Mouse (Mus musculus) right cerebral cortex, postnatal 36 days (tissue): ENCODE results near the gene Fahd1.

Source experiments
- DNase-seq, 2 experiments: peaks; one replicate each; pipeline ENCODE4 v3.0.0; 2022; ENCODE audit warnings: low spot score in 2 of 2, mixed read lengths in 1 of 2

Gene Fahd1

DNA sequence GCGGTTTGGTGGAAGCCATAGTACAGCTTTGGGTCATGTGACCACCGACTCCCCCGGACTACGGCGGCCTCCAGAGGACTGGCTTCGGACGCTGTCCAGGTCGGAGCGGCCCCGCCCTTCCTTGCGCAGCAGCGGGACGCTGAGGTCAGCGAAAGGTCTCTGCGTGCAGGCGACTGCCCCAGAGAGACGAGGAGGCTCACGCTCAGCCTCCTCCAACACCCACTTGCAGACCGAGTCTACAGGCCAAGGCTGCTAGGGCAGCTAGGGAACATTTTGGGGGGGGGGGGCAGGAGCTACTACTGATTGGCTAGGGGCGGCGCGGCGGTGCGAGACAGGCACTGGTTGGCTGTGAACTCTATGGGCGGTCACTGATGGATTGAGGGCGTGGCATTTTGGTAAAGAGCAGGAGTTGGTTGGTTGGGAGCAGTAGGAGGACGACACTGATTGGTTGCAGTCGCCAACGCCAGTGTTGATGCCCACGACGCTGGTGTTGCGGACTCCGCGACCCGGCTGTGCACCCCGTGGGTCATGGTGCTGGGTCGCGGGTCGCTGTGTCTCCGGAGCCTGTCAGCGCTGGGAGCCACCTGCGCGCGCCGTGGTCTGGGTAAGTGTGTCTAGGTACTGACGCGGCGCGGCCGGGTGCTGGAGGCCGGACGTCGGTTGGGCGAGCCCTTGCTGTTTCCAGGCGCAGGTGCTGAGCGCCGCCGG, at the start of gene Fahd1:
TSS of gene Fahd1 (minus strand) at position 300 of the 708 bp plus-strand sequence.
- peak; percentile 97 for DNase-seq

DNA sequence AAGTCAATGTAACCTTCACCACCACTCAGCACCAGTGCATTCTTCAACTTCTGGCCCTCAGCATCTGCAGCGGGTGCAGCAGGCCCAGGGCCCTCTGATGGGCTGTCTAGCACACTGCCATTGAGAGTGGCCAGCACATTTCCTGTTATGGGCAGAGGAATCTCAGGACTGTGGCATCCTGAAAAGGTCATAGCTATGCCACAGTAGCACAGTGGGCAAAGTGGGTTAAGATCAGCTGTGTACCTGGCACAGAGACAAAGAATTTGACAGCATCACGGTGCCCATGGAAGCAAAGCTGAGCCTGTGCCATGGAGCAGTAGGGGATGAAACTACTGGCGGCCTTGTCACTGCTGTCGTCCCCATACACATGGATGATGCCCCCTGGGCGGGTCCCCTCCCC, 49.0 kb upstream of the Fahd1 start:
- no peak for DNase-seq

DNA sequence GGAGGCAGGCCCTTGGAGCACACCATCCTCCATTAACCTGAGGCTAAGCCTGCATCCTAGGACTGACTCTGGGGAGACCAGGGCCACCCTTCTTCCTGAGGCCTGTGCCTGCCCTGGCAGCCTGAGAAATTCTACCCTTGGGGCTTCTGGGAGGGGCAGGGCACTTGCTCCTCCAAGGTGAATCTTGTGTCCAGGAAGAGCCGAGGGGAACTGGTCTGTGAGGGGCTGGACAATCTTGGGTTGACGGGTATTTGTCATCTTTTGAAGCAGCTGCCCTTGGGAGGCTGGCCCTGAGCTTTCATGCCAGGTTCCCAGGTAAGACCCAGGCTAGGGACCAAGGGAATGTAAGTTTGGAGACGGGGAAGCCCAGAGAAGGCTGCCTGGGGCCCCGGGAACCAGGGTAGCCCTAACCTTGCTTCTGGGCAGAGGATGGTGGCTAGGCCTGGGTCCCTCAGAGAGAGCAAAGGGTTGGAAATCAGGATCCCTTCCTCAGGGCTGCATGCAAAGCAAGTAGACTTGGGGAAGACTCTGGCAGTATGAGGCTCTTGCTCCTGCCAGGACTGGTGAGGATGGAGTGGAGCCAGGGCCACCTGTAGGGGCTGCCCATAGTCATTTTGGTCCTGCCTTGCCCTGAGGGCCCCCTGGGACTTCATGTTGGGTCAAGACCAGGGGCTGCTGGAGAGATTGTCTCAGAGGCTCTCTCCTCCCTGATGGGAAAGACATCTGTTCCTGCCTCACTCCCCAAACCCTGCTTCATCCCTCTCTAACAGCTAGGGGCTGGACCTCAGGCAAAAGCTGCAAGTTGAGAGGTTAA, 48.1 kb upstream of the Fahd1 start:
- DNase-seq, result no peak

DNA sequence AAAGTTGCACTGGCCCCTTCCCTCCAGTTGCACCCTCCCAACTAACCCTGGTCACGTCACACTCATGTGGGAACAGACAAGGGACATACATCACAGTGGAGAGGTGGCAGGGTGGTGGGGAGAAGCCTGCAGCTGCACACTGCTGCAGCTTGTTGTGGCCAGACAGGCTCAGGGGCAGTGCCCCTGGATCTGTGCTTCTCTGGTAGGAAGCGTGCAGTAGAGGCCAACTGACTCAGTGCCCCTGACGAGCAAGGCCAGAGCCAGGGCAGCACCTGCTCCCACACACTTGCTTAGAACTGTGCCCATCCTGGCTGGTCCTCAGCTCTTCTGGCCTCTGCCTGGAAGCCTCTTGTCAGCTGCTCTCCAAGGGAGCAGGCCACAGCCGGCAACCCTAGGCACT, 47.4 kb upstream of the Fahd1 start:
- no peak for DNase-seq

DNA sequence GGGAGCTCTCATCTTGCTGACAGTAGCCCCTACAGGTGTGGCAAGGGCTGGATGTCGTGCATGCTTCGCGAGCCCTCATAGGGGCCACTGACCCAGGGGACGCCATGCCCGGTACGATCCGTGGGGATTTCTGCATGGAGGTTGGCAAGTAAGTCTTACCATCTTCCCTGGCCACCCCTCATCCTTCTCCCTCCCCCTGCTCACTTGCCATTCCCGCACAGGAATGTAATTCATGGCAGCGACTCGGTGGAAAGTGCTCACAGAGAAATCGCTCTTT, 46.8 kb upstream of the Fahd1 start:
- no peak for DNase-seq

DNA sequence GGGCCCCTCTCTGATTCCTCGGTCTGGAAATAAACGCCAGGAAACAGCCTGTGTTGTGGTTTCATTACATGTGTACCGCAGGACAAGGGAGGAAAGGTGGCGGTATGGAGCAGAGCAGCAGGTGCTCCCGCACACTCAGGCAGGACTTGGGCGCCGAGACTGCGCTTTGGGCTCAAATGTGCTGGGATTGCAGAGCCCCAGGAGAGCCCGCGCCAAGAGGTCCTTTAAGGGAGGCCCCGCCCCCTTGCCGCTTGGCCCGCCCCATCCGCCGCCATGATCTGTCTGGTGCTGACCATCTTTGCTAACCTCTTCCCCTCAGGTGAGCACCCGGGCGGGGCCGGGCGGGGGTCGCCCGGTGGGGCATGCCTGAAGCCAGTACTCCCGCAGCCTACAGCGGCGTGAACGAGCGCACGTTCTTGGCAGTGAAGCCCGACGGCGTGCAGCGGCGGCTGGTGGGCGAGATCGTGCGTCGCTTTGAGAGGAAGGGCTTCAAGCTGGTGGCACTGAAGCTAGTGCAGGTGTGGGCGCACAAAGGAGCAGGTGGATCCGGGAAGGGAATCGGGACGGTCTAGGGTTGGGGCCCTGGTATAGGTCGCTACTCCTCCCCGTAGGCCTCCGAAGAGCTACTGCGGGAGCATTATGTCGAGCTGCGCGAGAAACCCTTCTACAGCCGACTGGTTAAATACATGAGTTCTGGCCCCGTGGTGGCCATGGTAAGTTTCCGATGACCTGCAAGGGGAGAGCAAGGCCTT, 46.3 kb upstream of the Fahd1 start, which contains the start of gene Nme3:
TSS of gene Nme3 (plus strand) at position 260 of the 752 bp plus-strand sequence.
- DNase-seq, result peak; percentile 64 to 66

DNA sequence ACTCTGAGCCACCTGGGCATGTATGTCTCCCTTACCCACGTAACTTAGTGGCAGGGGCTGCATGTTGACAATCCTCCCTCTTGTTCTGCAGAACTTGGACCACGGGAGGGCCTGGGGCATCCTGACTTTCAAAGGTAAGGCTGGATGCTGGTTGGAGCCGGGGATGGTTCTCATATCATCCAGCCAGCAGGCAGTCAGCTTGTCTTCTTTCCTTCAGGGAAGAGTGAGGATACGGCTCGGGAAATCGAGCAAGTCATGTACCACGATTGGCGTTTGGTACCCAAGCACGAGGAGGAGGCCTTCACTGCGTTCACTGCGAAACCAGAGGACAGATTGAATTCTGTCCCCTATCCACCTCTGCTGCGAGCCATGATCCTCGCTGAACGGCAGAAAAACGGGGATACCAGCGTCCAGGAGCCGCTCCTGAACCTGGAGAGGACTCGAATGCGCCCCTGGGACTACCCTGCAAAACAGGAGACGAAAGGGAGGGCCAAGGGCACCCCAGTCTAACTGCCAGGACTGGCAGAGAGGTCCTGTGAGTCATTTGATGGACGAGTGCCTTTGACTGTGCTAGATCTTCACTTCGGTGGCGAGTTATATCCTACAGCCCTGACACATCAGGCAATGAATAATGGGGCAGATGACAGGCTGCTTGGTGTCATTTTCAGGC, 45.5 kb upstream of the Fahd1 start:
- DNase-seq, result no peak

DNA sequence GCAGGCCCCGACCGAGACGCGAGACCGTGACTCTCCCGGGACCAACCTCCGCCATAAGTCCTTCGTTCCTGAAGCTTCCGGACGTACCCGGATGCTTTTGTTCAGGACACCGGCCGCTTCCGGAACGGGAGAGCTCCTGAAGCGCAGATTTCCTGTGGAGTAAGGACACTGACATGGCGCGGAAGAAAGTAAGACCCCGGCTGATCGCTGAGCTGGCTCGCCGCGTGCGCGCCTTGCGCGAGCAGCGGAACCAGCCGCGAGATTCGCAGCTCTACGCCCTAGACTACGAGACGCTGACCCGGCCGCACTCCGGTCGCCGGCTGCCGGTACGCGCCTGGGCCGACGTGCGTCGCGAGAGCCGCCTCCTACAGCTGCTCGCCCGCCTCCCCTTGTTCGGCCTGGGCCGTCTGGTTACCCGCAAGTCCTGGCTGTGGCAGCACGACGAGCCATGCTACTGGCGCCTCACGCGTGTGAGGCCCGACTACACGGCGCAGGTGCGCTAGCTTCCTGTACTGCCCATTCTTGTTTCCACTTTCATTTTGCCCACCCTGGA, 44.9 kb upstream of the Fahd1 start, which contains the start of the genes Eme2 and Mrps34:
TSS of gene Eme2 (minus strand) at position 93 of the 553 bp plus-strand sequence.
TSS of gene Mrps34 (plus strand) at position 122 of the 553 bp plus-strand sequence.
- peak; percentile 80 to 81 for DNase-seq

DNA sequence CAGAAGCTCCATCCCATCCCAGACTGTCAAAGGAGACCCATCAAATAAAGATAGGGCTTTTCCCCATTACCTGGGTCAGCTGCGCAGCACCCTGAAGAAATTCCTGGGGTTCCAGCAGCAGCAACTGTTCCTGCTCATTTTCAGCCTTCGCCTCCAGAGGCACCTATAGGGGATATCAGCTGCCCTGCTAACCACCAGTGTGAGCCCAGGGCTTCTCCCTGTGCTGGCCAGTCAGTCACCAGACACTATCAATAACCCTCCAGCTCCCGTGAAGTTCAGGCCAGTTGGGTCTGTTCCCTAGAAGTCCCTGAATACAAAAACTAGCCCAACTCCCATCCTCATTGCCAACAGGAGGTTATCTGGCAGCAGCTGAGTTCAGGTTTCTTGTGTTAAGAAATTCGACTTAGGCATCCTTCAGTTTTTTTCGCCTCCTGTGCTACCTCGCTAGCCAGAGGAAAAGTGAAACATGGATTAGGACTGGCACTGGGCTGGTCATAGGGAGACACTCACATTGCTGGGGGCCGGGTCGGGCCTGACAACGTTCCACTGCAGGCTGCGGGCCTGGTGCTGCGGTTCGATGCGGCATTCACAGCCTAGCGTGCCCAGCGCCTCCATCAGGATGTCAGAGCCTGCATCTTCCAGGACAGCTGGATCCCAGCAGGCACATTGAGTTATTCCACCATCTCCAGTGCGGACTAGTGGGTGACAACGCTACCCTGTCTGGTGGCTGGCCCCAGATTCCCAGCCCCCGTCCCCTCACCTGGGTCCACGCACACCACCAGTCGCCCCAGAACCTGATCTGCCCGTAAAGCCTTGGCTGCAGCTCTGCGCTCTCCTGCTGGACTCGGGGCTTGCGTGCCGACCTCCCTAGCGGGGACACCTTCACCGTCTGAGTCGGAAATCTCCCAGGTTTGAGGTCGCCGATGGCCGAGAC, 44.2 kb upstream of the Fahd1 start:
- no peak for DNase-seq

DNA sequence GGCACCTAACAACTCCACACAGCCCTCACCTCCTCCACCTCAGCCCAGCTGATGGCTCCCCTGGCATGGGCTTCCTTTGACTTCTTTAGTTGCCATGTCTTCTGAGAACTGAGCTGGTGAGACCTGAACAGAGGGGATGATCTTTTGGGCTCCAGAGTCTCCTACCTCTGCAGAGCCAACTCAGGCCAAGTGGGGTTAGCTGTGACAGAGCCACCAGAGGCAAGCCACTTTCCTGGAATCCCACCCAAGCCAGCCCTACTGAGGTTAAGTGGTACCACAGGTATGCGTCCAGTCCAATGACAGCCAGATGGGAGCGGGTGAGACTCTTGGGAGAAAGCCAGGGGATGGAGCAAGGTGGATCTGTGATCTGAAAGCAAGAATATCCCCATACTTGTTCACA, 43.1 kb upstream of the Fahd1 start:
- no peak for DNase-seq

DNA sequence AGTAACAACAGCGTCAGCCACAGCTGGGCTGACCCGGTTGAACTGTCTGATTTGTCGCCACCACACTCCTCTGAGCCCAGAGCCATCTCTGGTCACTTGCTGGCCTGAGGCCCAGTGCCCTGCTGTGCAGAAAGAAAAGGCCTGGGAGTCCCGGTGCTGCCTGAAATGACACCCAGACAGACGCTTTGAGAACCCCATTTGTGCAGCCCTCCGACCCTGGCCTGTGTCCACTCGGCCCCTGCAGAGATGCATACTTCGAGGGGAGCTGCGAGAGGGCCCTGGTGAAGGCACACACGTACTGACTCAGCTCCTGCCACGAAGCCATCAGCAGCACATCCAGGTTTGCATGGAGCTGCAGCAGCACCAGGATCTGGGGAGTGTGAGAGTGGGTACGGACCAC, 42.6 kb upstream of the Fahd1 start:
- DNase-seq, result no peak

DNA sequence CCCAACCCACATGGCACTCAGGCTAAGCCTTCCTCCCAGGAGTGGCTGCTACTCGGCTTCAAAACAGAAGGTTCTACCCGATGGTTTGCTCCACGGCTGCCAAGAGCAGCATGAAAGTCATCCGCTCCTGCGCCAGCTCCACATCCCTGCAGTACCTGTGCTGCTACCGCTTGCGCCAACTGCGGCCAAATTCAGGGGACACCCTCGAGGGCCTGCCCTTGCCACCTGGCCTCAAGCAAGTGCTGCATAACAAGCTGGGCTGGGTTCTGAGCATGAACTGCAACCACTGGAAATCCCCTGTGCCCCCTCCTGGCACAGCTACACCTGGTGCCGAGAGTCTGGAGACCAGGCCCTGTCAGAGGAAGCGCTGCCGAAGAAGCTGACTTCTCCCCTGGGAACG, 41.2 kb upstream of the Fahd1 start:
- no peak for DNase-seq

DNA sequence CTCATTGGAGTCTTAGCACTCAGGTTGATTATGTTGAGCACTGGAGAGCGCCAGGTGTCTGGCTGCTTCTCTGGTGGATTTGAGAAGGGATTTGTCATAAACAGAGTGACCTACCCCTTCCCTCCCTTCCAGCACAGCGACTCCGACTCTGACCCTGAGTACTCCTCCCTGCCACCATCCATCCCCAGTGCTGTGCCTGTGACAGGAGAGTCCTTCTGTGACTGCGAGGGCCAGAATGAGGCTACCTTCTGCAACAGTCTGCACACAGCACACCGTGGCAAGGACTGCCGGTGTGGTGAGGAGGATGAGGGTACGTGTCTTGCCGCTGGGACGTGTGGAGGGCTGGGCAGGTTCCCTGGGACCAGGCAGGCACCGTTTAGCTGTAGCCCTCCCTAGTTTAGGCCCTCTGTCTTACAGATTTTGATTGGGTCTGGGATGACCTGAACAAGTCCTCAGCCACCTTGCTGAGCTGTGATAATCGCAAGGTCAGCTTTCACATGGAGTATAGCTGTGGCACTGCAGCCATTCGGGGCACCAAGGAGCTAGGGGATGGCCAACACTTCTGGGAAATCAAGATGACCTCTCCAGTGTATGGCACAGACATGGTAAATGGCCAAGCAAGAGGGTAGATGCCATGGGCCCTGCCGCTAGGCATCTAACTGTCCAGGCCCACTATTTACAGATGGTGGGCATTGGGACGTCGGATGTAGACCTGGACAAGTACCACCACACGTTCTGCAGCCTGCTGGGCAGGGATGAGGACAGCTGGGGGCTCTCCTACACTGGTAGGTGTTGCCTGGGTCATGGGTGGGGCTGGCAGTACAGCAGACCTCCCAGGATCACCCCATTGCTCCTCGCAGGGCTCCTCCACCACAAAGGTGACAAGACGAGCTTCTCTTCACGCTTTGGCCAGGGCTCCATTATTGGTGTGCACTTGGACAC, 40.3 kb upstream of the Fahd1 start:
- DNase-seq, result no peak

DNA sequence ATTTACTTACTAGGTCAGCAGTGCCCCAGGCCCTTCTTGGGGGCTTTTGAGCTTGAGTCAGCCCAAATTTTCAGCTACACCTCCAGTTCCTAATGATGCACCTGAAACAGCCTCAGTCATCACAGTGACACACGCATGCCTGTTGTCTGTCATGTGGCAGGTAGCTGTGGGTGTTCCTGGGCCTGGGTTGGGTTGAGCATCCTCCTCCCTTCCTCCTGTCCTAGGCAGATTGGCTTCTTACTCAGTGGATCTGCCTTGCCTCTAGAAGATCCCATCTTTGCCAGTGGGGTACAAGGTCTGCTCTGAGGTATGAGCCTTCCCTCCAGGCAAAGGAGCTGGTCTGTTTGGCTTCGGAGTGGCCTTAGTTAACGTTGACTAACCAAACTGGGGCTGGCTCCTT, 38.7 kb upstream of the Fahd1 start:
- DNase-seq, result no peak

DNA sequence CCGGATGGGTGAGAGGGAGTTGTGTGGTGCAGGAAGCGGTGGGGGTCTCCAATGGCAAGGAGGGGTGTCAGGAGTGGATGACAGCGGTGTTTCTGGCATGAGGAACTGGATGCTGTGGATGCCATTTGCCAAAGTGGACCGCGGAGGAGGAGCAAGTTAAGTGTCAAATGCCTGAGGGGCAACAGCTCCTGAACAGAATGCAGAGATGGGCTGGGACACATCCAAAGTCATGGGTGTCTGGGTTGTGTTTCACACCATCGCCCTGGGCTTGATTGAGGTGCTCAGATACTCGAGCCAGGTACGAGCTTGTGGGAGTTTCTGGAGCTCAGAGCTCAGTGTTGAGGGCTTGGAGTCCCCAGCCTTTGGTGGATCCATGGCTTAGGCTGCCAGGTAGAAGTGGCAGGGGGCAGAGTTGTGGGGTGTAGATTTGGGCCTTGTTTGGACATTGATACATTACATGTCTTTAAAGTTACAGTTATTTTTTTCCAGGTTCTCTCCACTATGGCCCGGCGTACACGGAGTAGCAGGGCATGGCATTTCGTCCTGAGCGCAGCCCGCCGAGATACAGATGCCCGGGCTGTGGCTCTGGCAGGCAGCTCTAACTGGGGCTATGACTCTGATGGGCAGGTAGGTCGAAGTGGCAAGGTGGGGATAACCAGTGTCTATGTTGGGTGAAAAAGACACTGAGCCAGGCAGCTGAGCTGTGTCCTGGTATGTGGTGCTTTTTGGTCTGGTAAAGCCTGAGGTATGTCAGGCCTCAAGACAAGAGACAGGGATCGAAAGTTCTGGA, 37.3 kb upstream of the Fahd1 start:
- DNase-seq, result no peak

DNA sequence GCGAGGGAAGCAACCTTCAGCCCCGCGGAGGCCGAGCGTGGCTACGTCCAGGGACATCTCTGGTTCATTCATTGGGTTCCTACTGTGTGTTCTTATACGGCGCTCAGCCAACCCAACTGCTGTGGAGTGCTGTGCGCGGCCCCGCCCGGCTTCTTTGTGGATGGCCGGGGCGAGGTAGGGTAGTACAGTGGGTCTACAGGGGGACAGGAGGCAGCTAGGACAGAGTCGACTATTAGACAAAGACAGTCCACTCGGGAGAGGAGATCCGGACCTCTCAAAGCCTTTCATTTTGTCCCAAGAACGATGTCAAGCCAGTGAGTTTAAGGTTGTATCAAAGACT, 36.7 kb upstream of the Fahd1 start:
- DNase-seq, result no peak

DNA sequence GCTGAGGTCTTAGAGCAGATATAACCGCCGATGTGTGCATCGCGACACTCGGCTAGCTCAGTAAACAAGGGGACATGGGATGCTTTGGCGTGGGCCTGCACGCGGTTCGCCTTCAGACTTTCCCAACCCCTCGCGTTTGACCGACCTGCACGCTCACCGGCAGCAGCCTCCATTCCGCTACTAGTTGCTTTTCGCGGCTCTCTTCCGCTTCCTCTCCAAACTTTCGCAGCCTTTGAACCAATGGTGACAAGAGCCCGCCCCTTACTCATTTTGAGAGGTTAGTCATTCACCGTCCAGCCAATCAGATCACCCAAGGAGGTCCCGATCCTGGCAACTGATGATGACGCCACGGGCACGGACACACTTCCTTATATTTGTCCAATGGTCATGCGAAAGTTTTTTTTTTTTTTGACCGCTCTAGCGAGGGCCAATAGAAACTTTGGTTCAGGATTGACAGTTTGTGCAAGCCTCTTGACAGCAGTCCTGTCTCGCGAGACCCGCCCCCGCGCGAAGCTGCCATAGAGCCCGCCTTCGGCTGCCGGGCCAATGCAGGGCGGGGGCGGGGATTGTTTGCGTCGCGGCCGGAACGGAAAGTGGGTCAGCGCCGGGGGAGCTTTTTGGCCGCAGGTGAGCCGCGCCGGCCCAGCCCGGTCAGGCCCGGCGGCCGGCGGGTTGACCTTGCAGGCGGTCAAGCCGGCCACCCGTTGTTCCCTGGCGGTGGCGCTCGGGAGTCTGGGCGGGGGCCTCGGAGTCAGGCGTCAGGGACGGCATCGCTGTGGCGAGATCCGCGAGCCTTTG, 36.2 kb upstream of the Fahd1 start, which contains the start of the genes Nubp2 and Spsb3:
TSS of gene Nubp2 (minus strand) at position 216 of the 798 bp plus-strand sequence.
TSS of gene Spsb3 (plus strand) at position 510 of the 798 bp plus-strand sequence.
- DNase-seq, result peak; percentile 99 to 100
